Mouse (Mus musculus): ENCODE measurements around the gene Fam19a2.

The Fam19a2 gene

DNA sequence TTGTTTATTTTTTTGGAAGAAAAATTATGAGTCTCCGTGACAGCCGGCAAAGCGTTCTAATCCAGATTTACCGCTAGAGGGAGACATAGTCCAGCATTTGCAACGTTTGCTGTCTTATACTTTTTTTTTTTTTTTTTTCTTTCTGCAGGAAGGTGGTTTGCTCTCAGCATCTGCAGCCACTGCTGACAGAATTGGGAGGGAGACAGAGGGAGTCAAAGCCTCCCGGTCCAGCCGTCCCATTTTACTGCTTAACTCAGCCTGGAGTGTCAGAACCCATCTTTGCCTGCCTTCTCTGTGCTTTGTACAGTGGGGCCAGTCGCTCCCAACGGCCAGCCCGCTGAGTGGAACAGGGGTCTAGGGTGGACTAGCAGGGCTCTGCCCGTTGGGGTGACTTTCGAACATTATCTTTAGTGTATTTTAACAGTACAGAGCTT lies at the start of gene Fam19a2:
TSS of gene Fam19a2 (plus strand) at position 121 of the 434 bp plus-strand sequence.
- peak; percentile 41 to 49 for DNase-seq

DNA sequence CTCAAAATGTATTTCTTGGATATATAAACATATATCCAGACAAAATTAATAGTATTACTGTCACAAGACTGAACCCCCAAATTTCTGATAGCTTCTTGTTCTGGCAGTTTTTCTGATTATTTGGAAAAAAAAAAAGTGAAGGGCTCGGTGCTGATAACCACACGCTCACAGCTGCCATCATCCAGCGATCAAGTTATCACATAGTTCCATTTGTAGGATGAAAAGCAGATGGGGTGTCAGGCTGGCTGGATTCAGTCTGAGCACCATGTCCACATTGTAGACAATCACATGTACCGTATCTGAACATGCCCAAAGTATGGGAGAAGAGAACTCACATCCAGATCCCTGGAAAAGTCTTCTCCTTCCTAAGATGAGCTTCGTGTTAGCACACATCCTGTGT lies 41.0 kb upstream of the Fam19a2 start:
- no peak for DNase-seq

DNA sequence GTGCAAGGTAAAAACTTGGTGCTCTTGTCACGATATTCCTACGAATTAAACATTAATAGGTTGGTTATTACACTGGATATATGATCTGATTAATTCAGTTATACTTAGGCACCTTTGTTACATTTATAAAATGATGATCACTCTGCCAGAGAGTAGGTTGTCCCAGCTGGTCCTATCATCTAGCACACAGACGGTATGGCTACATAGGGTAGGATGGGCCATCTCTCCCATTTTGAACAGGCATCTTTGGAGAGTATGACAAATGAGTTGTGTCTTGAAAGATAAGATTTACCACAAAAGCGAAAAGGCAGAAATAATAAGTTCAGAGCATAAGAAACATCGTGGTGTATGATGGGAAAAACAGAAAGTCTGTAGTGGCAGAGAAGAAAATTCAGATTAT lies 34.4 kb upstream of the Fam19a2 start:
- DNase-seq, result no peak

DNA sequence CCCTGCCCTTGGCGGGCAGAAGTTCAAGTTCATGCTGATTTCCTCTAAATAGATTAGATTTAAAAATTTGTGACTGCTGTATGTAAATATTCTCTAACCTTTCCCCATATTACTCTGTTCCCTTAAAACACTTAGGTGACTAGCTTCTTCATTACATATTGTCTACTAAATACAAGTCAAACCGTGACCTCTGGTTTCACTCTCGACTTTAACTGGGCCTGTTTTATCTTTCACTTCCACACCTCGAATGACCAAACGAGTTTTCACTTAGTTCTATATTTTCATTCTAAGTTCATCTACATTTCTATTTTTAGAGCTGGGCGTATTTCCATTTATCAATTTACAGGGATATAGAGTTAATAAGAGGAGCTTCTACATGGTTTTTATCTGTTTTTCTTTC lies 15.7 kb upstream of the Fam19a2 start:
- no peak for DNase-seq

DNA sequence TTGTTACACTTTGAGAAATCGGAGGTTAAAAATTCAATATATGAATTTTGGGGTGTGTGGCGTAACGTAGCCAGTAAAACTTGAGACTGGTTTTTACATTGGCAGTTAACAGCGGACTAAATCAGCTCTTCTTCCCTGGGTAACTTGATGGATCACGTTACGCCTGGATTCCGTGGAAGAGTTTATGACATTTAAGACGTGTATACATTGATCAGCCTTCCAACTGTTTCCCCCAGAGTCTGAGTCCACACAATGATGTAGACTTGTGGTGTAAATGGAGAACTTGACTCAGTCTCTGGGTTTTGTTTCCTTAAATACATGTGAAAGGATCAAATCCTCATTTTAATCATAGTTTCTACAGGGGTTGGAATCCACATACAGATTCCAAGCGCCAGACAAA lies 11.9 kb upstream of the Fam19a2 start:
- no peak for DNase-seq

DNA sequence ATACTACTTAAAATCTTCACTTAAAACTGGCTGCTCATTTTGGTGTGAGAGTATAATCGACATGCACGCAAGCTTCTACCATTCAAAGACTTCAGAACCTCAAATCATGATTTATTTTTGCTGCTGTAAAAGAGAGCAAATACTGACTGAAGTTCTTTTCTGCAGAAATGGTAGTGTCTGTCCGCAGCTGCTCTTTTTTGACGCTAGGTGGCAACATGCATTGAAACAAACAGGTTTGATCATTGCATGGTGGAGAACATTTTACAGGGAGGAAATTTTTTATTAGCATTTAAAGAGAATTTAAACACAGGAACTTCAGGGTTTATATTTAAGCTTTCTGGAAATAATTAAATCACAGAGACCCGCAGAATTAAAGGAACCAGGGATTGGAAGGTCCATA lies 9.5 kb upstream of the Fam19a2 start:
- peak in 1 of 2 experiments; percentile 12 for DNase-seq

DNA sequence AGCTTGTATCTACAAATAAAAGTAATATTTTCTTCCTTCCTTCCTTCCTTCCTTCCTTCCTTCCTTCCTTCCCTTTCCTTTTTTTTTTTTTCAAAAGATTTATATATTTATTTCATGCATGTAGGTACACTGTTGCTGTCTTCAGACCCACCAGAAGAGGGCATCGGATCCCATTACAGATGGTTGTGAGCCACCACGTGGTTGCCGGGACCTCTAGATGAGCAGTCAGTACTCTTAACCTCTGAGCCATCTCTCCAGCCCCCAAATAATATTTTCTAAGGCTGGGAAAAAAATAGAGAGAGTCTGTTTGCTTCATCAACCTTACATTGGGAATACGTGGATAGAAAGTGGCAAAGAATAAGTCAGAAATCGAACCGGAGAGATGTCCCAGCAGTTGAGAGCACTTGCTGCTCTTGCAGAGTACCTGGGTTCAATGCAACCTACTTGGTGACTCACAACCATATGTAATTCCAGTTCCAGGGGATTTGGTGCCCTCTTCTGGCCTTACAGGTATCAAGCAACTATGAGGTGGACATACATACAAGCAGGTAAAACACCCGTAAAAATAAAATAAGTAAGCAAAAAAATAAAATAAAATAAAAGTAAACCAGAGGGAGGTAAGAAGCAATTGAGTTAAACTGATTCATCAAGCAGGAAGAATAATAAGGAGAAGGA lies 8.0 kb upstream of the Fam19a2 start:
- no peak for DNase-seq

DNA sequence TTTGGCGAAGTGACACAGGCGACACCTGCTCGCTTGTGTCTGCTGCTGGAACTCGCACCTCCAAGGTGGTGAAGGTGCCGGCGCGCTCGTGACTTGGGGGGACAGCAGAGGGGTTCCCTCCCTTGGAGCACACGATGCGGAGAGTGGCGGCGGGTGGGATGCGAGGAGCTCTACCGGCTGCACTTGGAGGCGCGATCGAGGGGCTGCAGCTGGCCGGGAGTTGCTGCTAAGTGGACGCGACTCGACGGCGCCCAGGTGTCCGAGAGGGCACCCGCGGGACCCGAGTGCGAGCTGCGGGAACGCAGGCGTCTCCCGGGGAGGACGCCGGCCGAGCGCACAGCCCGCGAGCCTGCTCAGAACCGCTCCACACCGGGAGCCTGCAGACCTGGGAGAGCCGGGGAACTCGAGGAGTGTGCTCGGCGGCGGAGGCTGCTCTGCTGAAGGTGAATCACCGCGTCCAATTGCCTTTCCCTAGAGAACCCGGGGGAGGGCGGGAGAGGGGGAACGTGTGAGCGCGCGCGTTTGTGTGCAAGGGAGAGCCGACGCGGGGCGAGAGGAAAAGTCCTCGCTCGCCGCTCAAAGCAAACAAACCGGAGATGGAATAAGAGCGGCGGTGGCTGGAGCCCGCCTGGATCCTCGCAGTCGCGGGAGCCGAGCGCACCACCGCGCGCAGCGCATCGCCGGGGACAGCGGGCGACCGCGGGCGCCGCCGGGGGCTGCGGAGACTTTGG lies 830 bp downstream of the Fam19a2 start:
- peak; percentile 16 to 46 for DNase-seq

DNA sequence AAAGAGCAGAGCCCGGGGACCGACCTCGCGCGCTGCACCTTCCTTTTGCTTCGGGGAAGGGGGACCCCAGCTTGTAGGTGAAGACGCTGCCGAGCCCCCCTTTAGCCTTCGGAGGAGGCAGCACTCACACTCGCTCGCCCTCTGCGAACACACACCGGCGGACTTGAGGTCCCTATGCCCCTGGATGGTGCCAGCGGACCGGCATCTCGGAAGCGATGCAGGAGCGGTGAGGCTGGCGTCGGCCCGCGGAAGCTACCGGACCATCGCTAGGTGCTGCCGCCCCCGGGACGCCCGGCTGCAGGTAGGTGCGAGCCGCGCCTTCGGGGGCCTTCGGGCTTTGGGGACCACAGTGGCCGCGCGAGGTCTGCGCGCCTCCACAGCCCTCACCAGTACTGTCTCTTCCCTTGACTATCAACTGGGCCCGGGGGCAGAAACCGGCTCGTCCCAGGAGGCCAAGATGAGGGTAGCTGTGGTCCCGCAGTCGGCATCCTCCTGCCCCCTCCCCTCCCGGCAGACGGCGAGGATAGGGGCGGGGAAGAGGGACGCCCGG lies 1.5 kb downstream of the Fam19a2 start:
- no peak for DNase-seq

DNA sequence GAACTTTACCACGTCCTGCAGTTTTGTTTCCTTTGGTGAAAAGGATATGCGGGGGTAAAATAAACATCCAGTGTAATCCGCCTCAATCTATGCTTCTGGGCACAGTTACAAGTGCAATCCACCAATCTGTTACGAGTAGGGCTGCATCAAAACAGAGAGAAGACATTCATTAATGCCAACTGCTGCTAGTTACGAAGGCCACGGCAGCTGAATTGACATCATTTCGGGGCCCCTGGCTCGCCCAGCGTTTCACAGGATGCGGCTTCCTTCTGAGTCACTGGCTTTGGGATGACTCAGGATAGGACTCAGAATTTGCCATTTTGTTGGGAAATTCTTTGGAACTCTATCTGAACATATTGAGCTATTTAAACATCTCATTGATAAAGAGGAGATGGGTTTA lies 4.8 kb downstream of the Fam19a2 start:
- no peak for DNase-seq

DNA sequence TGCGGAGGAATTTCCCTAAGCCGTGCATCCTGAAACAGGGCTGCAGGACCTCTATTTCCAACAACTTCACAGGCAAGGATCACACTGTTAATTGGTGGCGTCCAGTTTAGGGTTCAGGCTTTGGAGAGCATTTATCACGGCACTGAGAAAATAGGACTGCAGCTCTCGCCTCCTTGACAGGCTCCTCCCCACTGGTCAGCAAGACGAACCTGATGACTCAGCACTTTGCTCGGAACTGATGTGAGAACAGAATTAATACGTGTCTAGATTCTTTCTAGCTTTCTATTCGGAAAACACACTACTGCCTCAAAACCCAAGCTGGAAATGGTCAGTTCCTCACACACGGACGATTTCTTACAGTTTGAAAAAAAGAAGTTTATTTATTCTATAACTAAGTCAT lies 10.8 kb downstream of the Fam19a2 start:
- no peak for DNase-seq

DNA sequence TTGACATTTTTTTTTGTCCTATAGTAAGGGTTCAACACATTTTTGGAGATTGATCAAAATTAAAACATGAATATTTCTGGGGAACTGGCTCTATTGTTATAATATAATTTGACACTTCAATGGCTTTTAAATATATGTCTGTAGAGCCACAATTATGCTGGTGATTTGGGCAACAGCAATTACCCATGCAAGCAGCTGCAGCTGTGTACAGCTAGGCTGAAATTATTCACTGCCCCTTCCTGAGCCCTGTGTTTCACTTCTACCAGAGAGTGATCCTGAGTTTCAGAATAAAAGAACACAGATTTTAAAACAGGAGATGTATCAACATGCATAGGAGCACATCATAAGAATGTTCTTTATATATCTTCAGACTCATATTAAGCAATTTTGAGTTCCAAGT lies 43.5 kb downstream of the Fam19a2 start:
- no peak for DNase-seq

DNA sequence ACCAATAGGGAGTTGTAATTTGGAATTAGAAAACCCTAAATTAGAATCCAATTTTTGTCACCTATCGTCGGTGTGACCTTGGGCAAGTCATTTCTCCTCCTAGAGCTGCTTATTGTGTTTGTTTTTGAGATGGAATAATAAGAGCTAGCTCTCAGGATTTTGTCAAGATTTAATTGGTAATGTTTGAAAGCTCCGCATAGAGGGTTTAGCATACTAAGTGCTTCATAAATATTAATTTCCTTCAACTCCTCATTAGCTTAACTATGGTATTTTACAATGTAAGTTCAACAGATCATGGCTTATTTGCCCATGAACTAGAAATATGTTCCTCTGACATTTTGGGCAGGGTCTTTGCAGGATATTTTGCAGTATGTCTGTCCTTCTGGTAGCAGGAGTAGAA lies 62.5 kb downstream of the Fam19a2 start:
- no peak for DNase-seq

DNA sequence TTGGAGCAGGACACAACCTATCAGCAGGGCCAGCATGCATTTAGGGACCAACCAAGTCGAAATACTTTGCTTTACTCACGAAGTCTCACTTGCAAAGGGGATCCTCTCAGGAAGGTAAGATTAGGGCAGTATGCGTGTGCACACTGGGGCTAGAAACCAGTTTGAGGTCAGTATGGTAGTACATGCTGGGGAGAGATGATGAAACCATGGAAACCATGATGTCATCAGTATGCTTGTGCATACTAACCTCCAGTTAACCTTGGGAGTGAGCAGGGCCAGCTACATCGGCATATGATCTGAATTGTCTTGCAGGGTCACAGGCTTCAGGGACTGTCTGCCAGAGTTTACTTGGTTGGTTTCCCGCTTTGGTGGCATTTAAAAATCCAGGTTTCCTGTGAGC lies 77.5 kb downstream of the Fam19a2 start:
- DNase-seq, result no peak

DNA sequence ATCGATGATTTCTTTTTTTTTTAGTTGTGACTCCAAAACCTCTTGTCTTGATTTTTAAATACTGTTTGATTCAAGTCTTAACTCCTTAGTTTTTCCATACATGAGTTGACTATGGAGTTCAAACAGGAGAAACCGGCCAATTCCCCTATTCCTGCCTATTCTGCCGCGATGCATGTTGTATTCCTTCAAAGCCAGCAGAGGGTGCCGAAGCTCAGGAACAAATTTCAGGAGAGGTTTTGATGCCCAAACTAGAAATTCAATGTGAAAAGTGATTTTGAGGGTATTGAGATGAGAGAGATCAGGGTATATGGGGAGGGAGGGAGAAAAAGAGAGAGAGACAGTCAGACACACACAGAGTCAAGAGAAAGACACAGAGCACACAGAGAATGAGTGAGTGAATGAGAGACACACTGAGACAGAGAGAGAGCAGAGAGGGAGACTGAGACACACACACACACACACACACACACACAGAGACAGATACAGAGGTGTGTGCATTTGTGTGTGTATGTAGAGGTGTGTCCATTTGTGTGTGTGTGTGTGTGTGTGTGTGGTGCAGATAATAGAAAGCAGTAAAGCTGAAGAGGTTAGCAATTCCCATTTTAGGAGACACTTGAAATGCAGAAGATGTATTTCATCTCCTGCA lies 78.9 kb downstream of the Fam19a2 start:
- DNase-seq, result peak in 1 of 2 experiments; percentile 25

DNA sequence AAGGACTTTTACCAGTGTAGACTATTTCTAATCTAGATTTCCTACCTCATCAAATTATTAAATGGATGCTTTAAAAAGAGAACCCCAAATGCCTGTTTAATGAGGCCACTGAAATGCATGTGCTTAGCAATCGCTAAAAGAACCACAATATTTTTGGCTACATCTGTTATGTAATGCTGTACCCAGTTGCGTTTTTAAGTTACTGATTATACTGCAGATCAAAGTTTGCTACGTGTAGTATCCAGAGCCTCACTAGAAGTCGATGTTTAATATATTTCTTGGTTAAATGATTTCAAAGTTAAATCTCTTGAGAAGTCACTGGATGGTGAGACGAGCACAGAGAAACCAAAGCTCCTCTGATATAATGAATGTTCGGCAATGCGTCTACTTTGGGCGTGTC lies 82.5 kb downstream of the Fam19a2 start:
- no peak for DNase-seq

DNA sequence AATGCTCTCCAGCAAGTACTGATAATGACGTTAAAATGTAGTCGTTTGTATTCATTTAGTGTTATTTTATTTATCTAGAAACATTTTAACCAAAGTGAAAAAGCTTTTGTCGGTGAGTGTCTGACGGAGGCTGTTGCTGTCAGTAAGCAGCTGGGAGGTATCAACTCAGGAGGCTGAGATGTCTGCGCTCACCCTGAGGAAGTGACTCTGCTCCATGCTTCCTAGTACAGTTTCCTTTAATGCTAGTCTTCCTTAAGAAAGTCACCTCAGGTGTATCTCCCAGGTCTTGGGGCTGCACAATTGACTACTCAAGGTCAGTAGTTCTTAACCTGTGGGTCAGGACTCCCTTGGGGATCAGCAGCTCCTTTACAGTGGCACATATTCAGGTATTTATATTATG lies 89.9 kb downstream of the Fam19a2 start:
- DNase-seq, result no peak

DNA sequence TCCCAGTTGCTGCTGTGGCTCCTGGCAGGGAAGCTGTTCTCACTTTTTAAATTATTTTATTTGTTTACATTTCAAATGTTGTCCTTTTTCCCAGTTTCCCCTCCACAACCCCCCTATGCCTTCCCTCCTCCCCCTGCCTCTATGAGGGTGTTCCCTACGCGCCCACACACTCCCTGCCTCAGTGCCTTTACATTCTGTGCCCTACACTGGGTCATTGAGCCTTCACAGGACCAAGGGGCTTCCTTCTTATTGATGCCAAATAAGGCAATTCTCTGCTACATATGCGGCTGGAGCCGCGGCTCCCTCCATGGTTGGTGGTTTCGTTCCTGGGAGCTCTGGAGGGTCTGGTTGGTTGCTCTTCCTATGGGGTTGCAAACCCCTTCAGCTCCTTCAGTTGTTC lies 93.2 kb downstream of the Fam19a2 start:
- no peak for DNase-seq

DNA sequence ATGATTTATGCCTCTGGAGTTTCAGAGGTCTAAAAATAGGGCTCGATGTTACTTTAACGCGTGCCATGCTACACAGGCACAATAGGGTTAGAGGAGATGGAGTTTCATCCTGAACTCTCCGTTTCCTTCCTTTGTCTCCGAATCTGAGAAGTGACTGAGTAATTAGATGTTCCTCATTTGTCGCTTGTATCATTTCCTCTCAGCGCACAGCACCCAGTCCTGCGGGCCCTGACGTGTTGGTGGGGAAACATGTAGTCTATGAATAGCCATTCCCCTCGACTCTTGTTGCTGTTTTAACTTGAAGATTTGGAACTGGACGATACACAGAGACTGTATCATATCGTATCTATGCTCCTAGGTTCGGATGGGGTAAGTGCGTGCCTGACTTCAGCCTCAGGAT lies 96.7 kb downstream of the Fam19a2 start:
- DNase-seq, result no peak

DNA sequence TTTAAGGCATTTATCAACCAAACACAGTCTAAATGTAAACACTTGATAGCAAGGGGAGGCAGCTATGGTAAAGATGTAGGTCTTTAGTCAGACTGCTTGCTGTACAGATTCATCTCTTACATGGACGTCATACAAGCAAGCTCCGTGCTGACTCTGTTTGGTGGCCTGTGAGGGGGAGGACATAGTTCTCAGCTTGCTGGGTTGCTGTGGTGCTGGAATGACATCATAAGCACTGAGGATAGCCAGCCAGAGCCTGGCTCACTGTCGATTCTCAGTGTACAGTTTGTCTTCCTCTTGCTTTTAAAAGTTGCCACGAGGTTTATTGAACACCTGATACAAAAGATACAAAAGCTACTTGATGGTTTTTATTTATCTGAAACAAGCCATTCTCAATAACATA lies 100.8 kb downstream of the Fam19a2 start:
- no peak for DNase-seq

DNA sequence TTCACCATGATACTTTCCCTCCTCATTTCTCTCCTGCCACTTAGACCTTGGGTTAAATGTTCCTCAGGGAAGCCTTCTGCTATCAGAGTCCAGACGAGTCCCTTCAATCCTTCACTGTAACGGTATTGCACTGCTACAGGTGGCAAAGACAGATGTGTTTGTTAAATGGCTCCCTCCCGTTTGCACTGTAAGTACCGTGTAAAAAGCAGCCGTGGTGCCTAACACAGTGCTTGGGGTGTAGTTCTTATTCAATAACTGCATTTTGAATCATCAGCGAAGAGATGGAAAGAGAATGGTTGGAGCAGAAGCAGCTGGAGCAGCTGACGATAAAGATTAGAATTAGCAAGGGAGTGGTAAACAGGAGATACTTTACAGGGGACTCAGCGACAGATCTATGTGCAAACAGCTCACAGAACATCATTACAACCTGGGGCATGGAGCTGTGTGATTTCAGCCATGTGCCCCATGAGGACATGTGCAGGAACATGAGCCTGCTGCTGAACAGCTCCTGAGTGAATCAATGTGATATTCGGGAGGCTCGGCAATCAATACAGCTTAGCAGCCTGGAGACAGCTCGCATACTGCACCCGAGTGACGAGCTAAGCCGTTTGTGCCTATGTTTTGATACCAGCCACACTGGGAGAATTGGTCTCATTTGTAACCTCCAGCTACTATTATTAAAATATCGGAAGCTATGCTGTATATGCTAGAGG lies 103.5 kb downstream of the Fam19a2 start:
- DNase-seq, result no peak

DNA sequence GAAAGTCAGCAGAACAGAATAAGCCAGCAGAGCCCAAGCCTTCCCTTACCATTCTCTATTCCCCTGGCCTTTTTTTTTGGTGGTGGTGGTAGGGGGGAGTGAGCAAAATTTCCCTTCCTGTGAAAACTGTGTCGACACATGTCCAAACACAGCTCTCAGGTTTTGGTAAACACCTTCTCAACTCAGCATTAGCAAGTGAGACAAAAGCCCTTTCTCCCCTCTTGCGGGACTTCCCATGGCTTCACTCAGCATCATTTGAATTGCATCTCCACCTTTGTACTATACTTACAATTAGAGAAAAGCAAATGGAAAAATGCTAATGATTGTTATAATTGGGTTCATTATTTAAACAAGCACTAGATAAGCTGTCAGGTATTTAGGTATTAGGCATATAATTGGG lies 119.5 kb downstream of the Fam19a2 start:
- no peak for DNase-seq

DNA sequence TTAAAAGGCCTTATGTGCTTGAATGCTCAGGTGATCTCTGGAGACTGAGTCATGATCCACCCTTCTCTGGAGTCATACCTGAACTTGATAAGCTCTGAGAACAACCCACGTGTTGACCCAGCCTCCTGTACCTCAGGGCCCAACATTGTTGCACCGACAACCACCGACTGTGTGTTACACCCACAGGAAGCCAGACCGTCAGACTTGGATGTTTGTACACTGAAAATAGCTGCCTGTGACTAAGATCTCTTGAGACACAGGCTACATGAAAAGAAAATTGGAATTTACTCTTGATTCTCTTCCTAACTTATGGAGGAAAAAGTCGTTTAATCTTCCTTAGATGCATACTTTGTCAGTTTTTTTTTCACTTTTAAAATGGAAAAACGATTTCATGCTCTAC lies 121.8 kb downstream of the Fam19a2 start:
- no peak for DNase-seq

Data from kidney, postnatal 25 days (tissue).